20 mouse cellular contexts compared by ENCODE assay signal in genomic region chr5:125214064-125214463, GRCm38 (mm10). TPM values are rescaled to one million over a fixed set of nuclear protein-coding genes. Genes with fewer than 3 reads are reported as not detected.
A peak's percentile ranks its signal among the peaks of the same experiment; 100 is the strongest.
DNase-seq lines count a peak whose midpoint lies in the region; ATAC-seq lines count a peak whose summit lies in the region.
"Had no signal": no experiment of that assay in that cellular context is flagged by ENCODE, and none has a peak within 500 bp of the region (broad histone marks: within the 10 kb centered on the region; RNA-seq: fewer than 3 reads in every experiment).

No protein-coding gene starts in this region.

- no peak overlapping the region for H3K9ac ChIP-seq in heart, embryonic 12.5 days
- H3K9ac ChIP-seq in midbrain, embryonic 14.5 days (replicated peaks; ENCODE audit: low read length) = no peak overlapping the region
- H3K9ac ChIP-seq: embryonic facial prominence, embryonic 12.5 days; embryonic facial prominence, embryonic 15.5 days; forebrain, embryonic 12.5 days; forebrain, embryonic 15.5 days; hindbrain, embryonic 12.5 days; hindbrain, embryonic 15.5 days had no signal

- no peak for ATAC-seq in heart, embryonic 12.5 days (ENCODE audit: insufficient number of reproducible peaks, low FRiP score)
- ATAC-seq in midbrain, embryonic 14.5 days (ENCODE audit: low FRiP score, low TSS enrichment) = no peak
- no peak for ATAC-seq in monocyte, adult 5-6 weeks (replicated peaks; ENCODE audit: insufficient number of reproducible peaks, low FRiP score, low TSS enrichment, poor library complexity, severe bottlenecking)
- ATAC-seq: CD4-positive, CD25-positive, alpha-beta regulatory T cell, adult 4 months; forebrain, embryonic 15.5 days; intestine, postnatal 0 days had no signal

- H3K4me2 ChIP-seq in heart, embryonic 12.5 days = no peak overlapping the region
- no peak overlapping the region for H3K4me2 ChIP-seq in midbrain, embryonic 14.5 days (ENCODE audit: low read length)
- H3K4me2 ChIP-seq: embryonic facial prominence, embryonic 12.5 days; embryonic facial prominence, embryonic 15.5 days; forebrain, embryonic 12.5 days; forebrain, embryonic 15.5 days; hindbrain, embryonic 12.5 days; hindbrain, embryonic 15.5 days had no signal

- no peak overlapping the region for H3K4me3 ChIP-seq in heart, embryonic 12.5 days
- H3K4me3 ChIP-seq in midbrain, embryonic 10.5 days = no peak overlapping the region
- H3K4me3 ChIP-seq in midbrain, embryonic 14.5 days (replicated peaks; ENCODE audit: low read depth, low read length) = no peak overlapping the region
- H3K4me3 ChIP-seq: embryonic facial prominence, embryonic 12.5 days; embryonic facial prominence, embryonic 15.5 days; forebrain, embryonic 12.5 days; forebrain, embryonic 15.5 days; hindbrain, embryonic 12.5 days; hindbrain, embryonic 15.5 days had no signal

- peaks cover 5% of the 10 kb centered on the region; the same call in 1 of the 2 replicates for H3K27me3 ChIP-seq in heart, embryonic 12.5 days (replicated peaks)
- H3K27me3 ChIP-seq in midbrain, embryonic 10.5 days (ENCODE audit: low read depth, poor library complexity, severe bottlenecking) = peaks cover 33% of the 10 kb centered on the region
- no peaks in the 10 kb centered on the region for H3K27me3 ChIP-seq in midbrain, embryonic 14.5 days (ENCODE audit: control insufficient read depth, insufficient read depth, low read length)
- H3K27me3 ChIP-seq: embryonic facial prominence, embryonic 12.5 days; embryonic facial prominence, embryonic 15.5 days; forebrain, embryonic 15.5 days; hindbrain, embryonic 15.5 days had no signal

- 28% methylated on average over 6 of the region's 6 CpGs for WGBS in heart, embryonic 12.5 days
- 89% methylated on average over 6 of the region's 6 CpGs for WGBS in midbrain, embryonic 10.5 days
- 89% methylated on average over 6 of the region's 6 CpGs for WGBS in midbrain, embryonic 14.5 days

- no peaks in the 10 kb centered on the region for H3K36me3 ChIP-seq in heart, embryonic 12.5 days
- H3K36me3 ChIP-seq in midbrain, embryonic 10.5 days = no peaks in the 10 kb centered on the region
- no peaks in the 10 kb centered on the region for H3K36me3 ChIP-seq in midbrain, embryonic 14.5 days (ENCODE audit: control insufficient read depth, insufficient read depth, low read length)
- H3K36me3 ChIP-seq: embryonic facial prominence, embryonic 12.5 days; embryonic facial prominence, embryonic 15.5 days; forebrain, embryonic 12.5 days; forebrain, embryonic 15.5 days; hindbrain, embryonic 12.5 days; hindbrain, embryonic 15.5 days had no signal

- peak; percentile 22 for DNase-seq in heart, adult 8-10 months (ENCODE audit: low spot score)
- no peak for DNase-seq in midbrain, embryonic 10.5 days (ENCODE audit: low spot score)
- no peak for DNase-seq in midbrain, embryonic 14.5 days
- DNase-seq in heart, postnatal 25 days (ENCODE audit: low spot score) = peak; percentile 42
- DNase-seq: adrenal gland, adult 2 months; adrenal gland, postnatal 14 days; cerebellum, adult 11 months; cerebellum, adult 2 months; cerebellum, postnatal 25 days; gastrocnemius, postnatal 25 days had no signal

- intact Hi-C loops in heart, postnatal 25 days (cut with DNase I) = no loop called here

- no peaks in the 10 kb centered on the region for H3K9me3 ChIP-seq in heart, embryonic 12.5 days (replicated peaks)
- H3K9me3 ChIP-seq in midbrain, embryonic 10.5 days (replicated peaks) = no peaks in the 10 kb centered on the region
- no peaks in the 10 kb centered on the region for H3K9me3 ChIP-seq in midbrain, embryonic 14.5 days (ENCODE audit: control insufficient read depth, low read length)
- H3K9me3 ChIP-seq: embryonic facial prominence, embryonic 12.5 days; embryonic facial prominence, embryonic 15.5 days; forebrain, embryonic 12.5 days; forebrain, embryonic 15.5 days; hindbrain, embryonic 12.5 days; hindbrain, embryonic 15.5 days had no signal

- peaks cover 24% of the 10 kb centered on the region for H3K4me1 ChIP-seq in heart, embryonic 12.5 days (replicated peaks)
- H3K4me1 ChIP-seq in midbrain, embryonic 10.5 days = peaks cover 29% of the 10 kb centered on the region
- H3K4me1 ChIP-seq in midbrain, embryonic 14.5 days (ENCODE audit: control insufficient read depth, insufficient read depth, low read length) = peaks cover 17% of the 10 kb centered on the region; the same call in 1 of the 2 replicates

- no peak overlapping the region for H3K27ac ChIP-seq in heart, embryonic 12.5 days (ENCODE audit: poor library complexity, severe bottlenecking)
- H3K27ac ChIP-seq in midbrain, embryonic 10.5 days (replicated peaks) = peak overlapping the region; percentile 38
- H3K27ac ChIP-seq in midbrain, embryonic 14.5 days (replicated peaks; ENCODE audit: low read depth, low read length) = no peak overlapping the region
- H3K27ac ChIP-seq: embryonic facial prominence, embryonic 15.5 days; forebrain, embryonic 12.5 days; hindbrain, embryonic 12.5 days had no signal

RNA-seq across cellular contexts. Expression of gene Ncor2, which starts 35.0 kb away (rescaled TPM):
- 10 to 100 TPM; 81.6 to 92.4 (median 84.5) TPM for total RNA-seq in heart, adult 8-10 months (2022)
- 17.0 and 18.6 TPM in 2 replicates for polyA plus RNA-seq in heart, embryonic 12.5 days (2016; fragmentation: Nextera tagmentation; extraction: Ambion mirVana)
- 16.2 and 19.1 TPM in 2 replicates for polyA plus RNA-seq in midbrain, embryonic 10.5 days (2016; fragmentation: Nextera tagmentation; extraction: Ambion mirVana)
- polyA plus RNA-seq in midbrain, embryonic 14.5 days (2014; fragmentation: Nextera tagmentation; extraction: Ambion mirVana) = 23.7 and 24.0 TPM in 2 replicates
- 10 to 100 TPM; 67.8 to 89.5 TPM for total RNA-seq in heart, postnatal 25 days (2021)
- 14.4 to 63.8 TPM (median 24.3 TPM) in 3 replicates for total RNA-seq in monocyte, adult 5-6 weeks (2017)

Comparison
In these comparisons a context has a peak if more than half of its experiments do, and no peak if none do; other contexts are left out.
1. DNase-seq: peak in heart, adult 8-10 months (single experiment) and heart, postnatal 25 days (single experiment); none in midbrain, embryonic 10.5 days (single experiment) and midbrain, embryonic 14.5 days (single experiment).